Mouse (Mus musculus): ENCODE data around the gene Gm8159. TPM values are rescaled to one million over a fixed set of nuclear protein-coding genes. Genes with fewer than 3 reads are reported as not detected.

The Gm8159 gene
- polyA plus RNA-seq (2012; rRNA removed), result 0.23 and 0.57 TPM in 2 replicates

GRCm38 (mm10) chr14:4632052-4632451, at the start of gene Gm8159:
Gene Gm8159 (plus strand): TSS chr14:4632352.

GRCm38 (mm10) chr14:4663892-4664291, 31.7 kb downstream of the Gm8159 start, which contains the start of gene Gm3239:
Gene Gm3239 (plus strand): TSS chr14:4664192.

Other genes with a start within 250 kb of the Gm8159 start
- gene Gm3159, start 234.8 kb upstream of the Gm8159 start, polyA plus RNA-seq (2012; rRNA removed), result 0.05 and 0.08 TPM in 2 replicates
- gene Gm3164, start 216.9 kb upstream of the Gm8159 start, polyA plus RNA-seq (2012; rRNA removed), result 8.9 and 9.4 TPM in 2 replicates
- 7.8 and 12.6 TPM in 2 replicates for gene Gm3173, start 201.4 kb upstream of the Gm8159 start, polyA plus RNA-seq (2012; rRNA removed)
- 0.13 TPM in 1 of 2 replicates, not detected in the other for gene Gm3182, start 150.6 kb upstream of the Gm8159 start, polyA plus RNA-seq (2012; rRNA removed)
- gene Gm3047, start 76.9 kb upstream of the Gm8159 start, polyA plus RNA-seq (2012; rRNA removed), result not detected in 2 replicates
- gene Gm3239, start 31.8 kb downstream of the Gm8159 start, polyA plus RNA-seq (2012; rRNA removed), result 1.5 and 2.7 TPM in 2 replicates
- not detected in 2 replicates for gene Gm7876, start 76.9 kb downstream of the Gm8159 start, polyA plus RNA-seq (2012; rRNA removed)
- gene Gm3252, start 94.4 kb downstream of the Gm8159 start, polyA plus RNA-seq (2012; rRNA removed), result 8.6 and 8.8 TPM in 2 replicates
- not detected in 2 replicates for gene Gm9602, start 144.0 kb downstream of the Gm8159 start, polyA plus RNA-seq (2012; rRNA removed)
- not detected in 2 replicates for gene Gm3269, start 205.8 kb downstream of the Gm8159 start, polyA plus RNA-seq (2012; rRNA removed)
- gene Gm3264, start 223.2 kb downstream of the Gm8159 start, polyA plus RNA-seq (2012; rRNA removed), result 5.6 and 5.8 TPM in 2 replicates

All from central nervous system, embryonic 18 days (tissue).